Mouse (Mus musculus): ENCODE measurements around the gene Arid3c. TPM values are rescaled to one million over a fixed set of nuclear protein-coding genes. Genes with fewer than 3 reads are reported as not detected.

Arid3c gene
- polyA plus RNA-seq, 1 experiment from 2014 or later: 0.59 TPM

GRCm38 (mm10) chr4:41762099-41762687, 31.3 kb upstream of the Arid3c start:
- H3K36me3 ChIP-seq (ENCODE audit: control insufficient read depth, insufficient read depth, low read length): no peaks in the 10 kb centered on the region
- H3K4me3 ChIP-seq (ENCODE audit: low read depth, low read length): no peak overlapping the region
- H3K27me3 ChIP-seq (ENCODE audit: control insufficient read depth, insufficient read depth, low read length): no peaks in the 10 kb centered on the region
- ATAC-seq (replicated peaks; ENCODE audit: low FRiP score) (no peak; the same call in 1 of the 2 replicates), DNase-seq (ENCODE audit: low spot score) (peak; percentile 66)
- no peaks in the 10 kb centered on the region for H3K9me3 ChIP-seq (ENCODE audit: control insufficient read depth, low read length)
- H3K4me2 ChIP-seq (ENCODE audit: low read depth, low read length, severe bottlenecking): peak overlapping the region; percentile 29; the same call in 1 of the 2 replicates
- H3K9ac ChIP-seq (ENCODE audit: low read length): no peak overlapping the region; the same call in 1 of the 2 replicates
- H3K27ac ChIP-seq (ENCODE audit: low read depth, low read length): peak overlapping the region; percentile 41
- H3K4me1 ChIP-seq (replicated peaks; ENCODE audit: control insufficient read depth, insufficient read depth, low read length): peaks cover 11% of the 10 kb centered on the region
- 34% methylated on average over 8 of the region's 8 CpGs for WGBS

GRCm38 (mm10) chr4:41761680-41762079, 30.7 kb upstream of the Arid3c start:
- Histone ChIP-seq H3K27ac (ENCODE audit: low read depth, low read length) (peak overlapping the region; percentile 41; the same call in 1 of the 2 replicates), H3K9me3 (ENCODE audit: control insufficient read depth, low read length) (no peaks in the 10 kb centered on the region), H3K36me3 (ENCODE audit: control insufficient read depth, insufficient read depth, low read length) (no peaks in the 10 kb centered on the region), H3K4me3 (ENCODE audit: low read depth, low read length) (no peak overlapping the region), H3K9ac (ENCODE audit: low read length) (no peak overlapping the region; the same call in 1 of the 2 replicates), H3K4me2 (ENCODE audit: low read depth, low read length, severe bottlenecking) (peak overlapping the region; percentile 48; the same call in 1 of the 2 replicates), H3K4me1 (replicated peaks; ENCODE audit: control insufficient read depth, insufficient read depth, low read length) (peaks cover 11% of the 10 kb centered on the region), H3K27me3 (ENCODE audit: control insufficient read depth, insufficient read depth, low read length) (no peaks in the 10 kb centered on the region)
- no peak for ATAC-seq (replicated peaks; ENCODE audit: low FRiP score)
- no peak for DNase-seq (ENCODE audit: low spot score)

GRCm38 (mm10) chr4:41760911-41761310, 30.0 kb upstream of the Arid3c start:
- peaks cover 11% of the 10 kb centered on the region for H3K4me1 ChIP-seq (replicated peaks; ENCODE audit: control insufficient read depth, insufficient read depth, low read length)
- H3K4me3 ChIP-seq (ENCODE audit: low read depth, low read length): peak overlapping the region; percentile 32
- peak overlapping the region; percentile 14; the same call in 1 of the 2 replicates for H3K27ac ChIP-seq (ENCODE audit: low read depth, low read length)
- 88% methylated on average over 4 of the region's 4 CpGs for WGBS
- no peaks in the 10 kb centered on the region for H3K27me3 ChIP-seq (ENCODE audit: control insufficient read depth, insufficient read depth, low read length)
- peak overlapping the region; percentile 58 for H3K9ac ChIP-seq (ENCODE audit: low read length)
- ATAC-seq (replicated peaks; ENCODE audit: low FRiP score): 0 out of 2 replicates have a peak, but pooled peaks have one; percentile 37
- peak overlapping the region; percentile 48 for H3K4me2 ChIP-seq (ENCODE audit: low read depth, low read length, severe bottlenecking)
- no peaks in the 10 kb centered on the region for H3K9me3 ChIP-seq (ENCODE audit: control insufficient read depth, low read length)
- H3K36me3 ChIP-seq (ENCODE audit: control insufficient read depth, insufficient read depth, low read length): no peaks in the 10 kb centered on the region
- no peak for DNase-seq (ENCODE audit: low spot score)

GRCm38 (mm10) chr4:41760288-41760721, 29.4 kb upstream of the Arid3c start:
- H3K4me3 ChIP-seq (ENCODE audit: low read depth, low read length): peak overlapping the region; percentile 32
- H3K36me3 ChIP-seq (ENCODE audit: control insufficient read depth, insufficient read depth, low read length): no peaks in the 10 kb centered on the region
- DNase-seq (ENCODE audit: low spot score) (peak; percentile 91), ATAC-seq (replicated peaks; ENCODE audit: low FRiP score) (peak; percentile 89)
- peak overlapping the region; percentile 64 for H3K27ac ChIP-seq (ENCODE audit: low read depth, low read length)
- H3K4me1 ChIP-seq (replicated peaks; ENCODE audit: control insufficient read depth, insufficient read depth, low read length): peaks cover 11% of the 10 kb centered on the region
- peak overlapping the region; percentile 48 for H3K4me2 ChIP-seq (ENCODE audit: low read depth, low read length, severe bottlenecking)
- under 1% methylated on average over 15 of the region's 15 CpGs for WGBS
- H3K9me3 ChIP-seq (ENCODE audit: control insufficient read depth, low read length): no peaks in the 10 kb centered on the region
- H3K27me3 ChIP-seq (ENCODE audit: control insufficient read depth, insufficient read depth, low read length): no peaks in the 10 kb centered on the region
- peak overlapping the region; percentile 58 for H3K9ac ChIP-seq (ENCODE audit: low read length)

- DNase-seq (ENCODE audit: low spot score): peak; percentile 48
- WGBS: 42% methylated on average over 6 of the region's 6 CpGs
- Histone ChIP-seq H3K4me2 (ENCODE audit: low read depth, low read length, severe bottlenecking) (peak overlapping the region; percentile 48), H3K36me3 (ENCODE audit: control insufficient read depth, insufficient read depth, low read length) (no peaks in the 10 kb centered on the region), H3K9ac (ENCODE audit: low read length) (peak overlapping the region; percentile 58), H3K9me3 (ENCODE audit: control insufficient read depth, low read length) (no peaks in the 10 kb centered on the region), H3K4me3 (ENCODE audit: low read depth, low read length) (peak overlapping the region; percentile 32), H3K27ac (ENCODE audit: low read depth, low read length) (peak overlapping the region; percentile 64), H3K27me3 (ENCODE audit: control insufficient read depth, insufficient read depth, low read length) (no peaks in the 10 kb centered on the region), H3K4me1 (replicated peaks; ENCODE audit: control insufficient read depth, insufficient read depth, low read length) (peaks cover 11% of the 10 kb centered on the region)
- no peak for ATAC-seq (replicated peaks; ENCODE audit: low FRiP score)
Observed at GRCm38 (mm10) chr4:41759656-41760287, 28.8 kb upstream of the Arid3c start.

GRCm38 (mm10) chr4:41759206-41759605, 28.3 kb upstream of the Arid3c start:
- Histone ChIP-seq H3K36me3 (ENCODE audit: control insufficient read depth, insufficient read depth, low read length) (no peaks in the 10 kb centered on the region), H3K27ac (ENCODE audit: low read depth, low read length) (no peak overlapping the region), H3K4me2 (ENCODE audit: low read depth, low read length, severe bottlenecking) (no peak overlapping the region), H3K9ac (ENCODE audit: low read length) (no peak overlapping the region), H3K4me3 (ENCODE audit: low read depth, low read length) (no peak overlapping the region), H3K4me1 (replicated peaks; ENCODE audit: control insufficient read depth, insufficient read depth, low read length) (peaks cover 11% of the 10 kb centered on the region), H3K9me3 (ENCODE audit: control insufficient read depth, low read length) (no peaks in the 10 kb centered on the region), H3K27me3 (ENCODE audit: control insufficient read depth, insufficient read depth, low read length) (no peaks in the 10 kb centered on the region)
- peak; percentile 48 for DNase-seq (ENCODE audit: low spot score)
- 88% methylated on average over 9 of the region's 9 CpGs for WGBS
- no peak for ATAC-seq (replicated peaks; ENCODE audit: low FRiP score)

- DNase-seq (ENCODE audit: low spot score) (no peak), ATAC-seq (replicated peaks; ENCODE audit: low FRiP score) (no peak)
- H3K27me3 ChIP-seq (ENCODE audit: control insufficient read depth, insufficient read depth, low read length): no peaks in the 10 kb centered on the region
- H3K27ac ChIP-seq (ENCODE audit: low read depth, low read length): no peak overlapping the region
- H3K9me3 ChIP-seq (ENCODE audit: control insufficient read depth, low read length): no peaks in the 10 kb centered on the region
- H3K4me2 ChIP-seq (ENCODE audit: low read depth, low read length, severe bottlenecking): no peak overlapping the region
- H3K9ac ChIP-seq (ENCODE audit: low read length): no peak overlapping the region
- H3K4me3 ChIP-seq (ENCODE audit: low read depth, low read length): no peak overlapping the region
- H3K36me3 ChIP-seq (ENCODE audit: control insufficient read depth, insufficient read depth, low read length): no peaks in the 10 kb centered on the region
- 92% methylated on average over 4 of the region's 4 CpGs for WGBS
- peaks cover 11% of the 10 kb centered on the region for H3K4me1 ChIP-seq (replicated peaks; ENCODE audit: control insufficient read depth, insufficient read depth, low read length)
Observed at GRCm38 (mm10) chr4:41758701-41759100, 27.8 kb upstream of the Arid3c start.

GRCm38 (mm10) chr4:41758021-41758420, 27.1 kb upstream of the Arid3c start:
- Histone ChIP-seq H3K4me1 (replicated peaks; ENCODE audit: control insufficient read depth, insufficient read depth, low read length) (peaks cover 11% of the 10 kb centered on the region), H3K4me2 (ENCODE audit: low read depth, low read length, severe bottlenecking) (no peak overlapping the region), H3K27me3 (ENCODE audit: control insufficient read depth, insufficient read depth, low read length) (no peaks in the 10 kb centered on the region), H3K27ac (ENCODE audit: low read depth, low read length) (no peak overlapping the region), H3K9ac (ENCODE audit: low read length) (no peak overlapping the region), H3K4me3 (ENCODE audit: low read depth, low read length) (no peak overlapping the region), H3K9me3 (ENCODE audit: control insufficient read depth, low read length) (no peaks in the 10 kb centered on the region), H3K36me3 (ENCODE audit: control insufficient read depth, insufficient read depth, low read length) (no peaks in the 10 kb centered on the region)
- DNase-seq (ENCODE audit: low spot score): peak; percentile 43
- 85% methylated on average over 11 of the region's 11 CpGs for WGBS
- ATAC-seq (replicated peaks; ENCODE audit: low FRiP score): no peak

Measured in forebrain, embryonic 11.5 days (tissue).